Mouse (Mus musculus) adrenal gland, adult 8-10 months (tissue): ENCODE data around the gene Adgrl1. TPM values are rescaled to one million over a fixed set of nuclear protein-coding genes. Genes with fewer than 3 reads are reported as not detected.

Experiments
- microRNA-seq, 2 experiments: library from miRNA; unstranded; fragments of <30 nt; microRNA quantifications; one replicate each; pipeline ENCODE4 v1.2.0; 2022
- total RNA-seq, 4 experiments: library from RNA; stranded (reverse); gene quantifications; 2 replicates each; pipeline ENCODE4 v1.2.4; 2022

Adgrl1 gene
- total RNA-seq, 4 experiments from 2014 or later = 90.5 to 113 (median 105) TPM

Small RNA genes lying within 50 kb of the gene (microRNA-seq; reads per million reads assigned to microRNA genes)
- 0 to 0.18 reads per million in 2 experiments for gene Gm44330
- gene Gm44450 = 0 to 0.18 reads per million in 2 experiments

Other genes with a start within 250 kb of the Adgrl1 start
- gene Gipc1, start 247.4 kb upstream of the Adgrl1 start, total RNA-seq = 10 to 100 TPM; 35.1 to 48.0 (median 40.1) TPM
- 1 to 10 TPM in 2 of 4 experiments, under 1 TPM in 2; 0.77 to 1.4 (median 1.1) TPM for gene Ptger1, start 233.4 kb upstream of the Adgrl1 start, total RNA-seq
- gene Pkn1, start 200.9 kb upstream of the Adgrl1 start, total RNA-seq = 100 to 1,000 TPM; 108 to 141 (median 123) TPM
- 10 to 100 TPM; 15.4 to 28.6 (median 20.7) TPM for gene Ddx39, start 184.9 kb upstream of the Adgrl1 start, total RNA-seq
- gene Adgre5, start 158.8 kb upstream of the Adgrl1 start, total RNA-seq = 10 to 100 TPM; 21.8 to 45.5 (median 35.2) TPM
- 1 to 10 TPM; 1.5 to 2.2 (median 1.9) TPM for gene Gm10644, start 55.1 kb downstream of the Adgrl1 start, total RNA-seq
- 1 to 10 TPM; 1.1 to 2.7 (median 1.8) TPM for gene Asf1b, start 55.4 kb downstream of the Adgrl1 start, total RNA-seq
- 100 to 1,000 TPM; 240 to 263 (median 253) TPM for gene Prkaca, start 72.9 kb downstream of the Adgrl1 start, total RNA-seq
- 10 to 100 TPM; 27.4 to 44.2 (median 34.9) TPM for gene Samd1, start 97.6 kb downstream of the Adgrl1 start, total RNA-seq
- under 1 TPM in 2 of 4 experiments, not detected in 2; 0.49 TPM for gene 1700067K01Rik, start 101.4 kb downstream of the Adgrl1 start, total RNA-seq
- under 1 TPM in 2 of 4 experiments, not detected in 2; 0.62 to 0.77 TPM for gene 2210011C24Rik, start 112.1 kb downstream of the Adgrl1 start, total RNA-seq
- 1 to 10 TPM in 3 of 4 experiments, under 1 TPM in 1; 0.70 to 3.9 (median 2.3) TPM for gene Palm3, start 121.4 kb downstream of the Adgrl1 start, total RNA-seq
- 1 to 10 TPM; 1.9 to 3.1 (median 2.8) TPM for gene Il27ra, start 142.5 kb downstream of the Adgrl1 start, total RNA-seq
- not detected for gene Rln3, start 144.9 kb downstream of the Adgrl1 start, total RNA-seq
- 1 to 10 TPM; 2.9 to 5.9 (median 4.2) TPM for gene Gm10643, start 165.0 kb downstream of the Adgrl1 start, total RNA-seq
- gene Rfx1, start 166.7 kb downstream of the Adgrl1 start, total RNA-seq = 10 to 100 TPM; 16.8 to 25.2 (median 20.5) TPM
- gene Dcaf15, start 204.7 kb downstream of the Adgrl1 start, total RNA-seq = 10 to 100 TPM; 18.3 to 27.1 (median 23.8) TPM
- gene Podnl1, start 225.9 kb downstream of the Adgrl1 start, total RNA-seq = under 1 TPM; 0.10 to 0.86 (median 0.34) TPM
- 10 to 100 TPM; 33.9 to 51.2 (median 40.3) TPM for gene Cc2d1a, start 247.8 kb downstream of the Adgrl1 start, total RNA-seq
- under 1 TPM; 0.38 to 0.81 (median 0.40) TPM for gene 4930432K21Rik, start 247.9 kb downstream of the Adgrl1 start, total RNA-seq